In genomic region chr16:30082965-30083364, GRCm38 (mm10) we compare ENCODE assay signal across 18 mouse cellular contexts. TPM values are rescaled to one million over a fixed set of nuclear protein-coding genes. Genes with fewer than 3 reads are reported as not detected.
"Had no signal": no experiment of that assay in that cellular context is flagged by ENCODE, and none has a peak within 500 bp of the region (broad histone marks: within the 10 kb centered on the region; RNA-seq: fewer than 3 reads in every experiment).

No protein-coding gene starts in this region.

- H3K4me2 ChIP-seq: lung, embryonic 15.5 days; midbrain, embryonic 11.5 days; midbrain, embryonic 13.5 days; midbrain, embryonic 15.5 days; neural tube, embryonic 12.5 days; stomach, embryonic 15.5 days had no signal

- H3K27me3 ChIP-seq: lung, embryonic 15.5 days; megakaryocyte, embryonic 14.5 days; neural tube, embryonic 12.5 days; stomach, embryonic 15.5 days had no signal

- ATAC-seq: lung, postnatal 0 days; midbrain, embryonic 15.5 days had no signal

- H3K9ac ChIP-seq: lung, embryonic 15.5 days; midbrain, embryonic 13.5 days; midbrain, embryonic 15.5 days; neural tube, embryonic 12.5 days; stomach, embryonic 15.5 days had no signal

- H3K4me3 ChIP-seq: lung, embryonic 15.5 days; midbrain, embryonic 13.5 days; midbrain, embryonic 15.5 days; neural tube, embryonic 12.5 days; stomach, embryonic 15.5 days had no signal

- H3K9me3 ChIP-seq: lung, embryonic 15.5 days; megakaryocyte, embryonic 14.5 days; midbrain, embryonic 13.5 days; midbrain, embryonic 15.5 days; neural tube, embryonic 12.5 days; stomach, embryonic 15.5 days had no signal

- H3K4me1 ChIP-seq: midbrain, embryonic 13.5 days; midbrain, embryonic 15.5 days; neural tube, embryonic 12.5 days had no signal

- DNase-seq: lung, adult 2 months; lung, postnatal 14 days; lung, postnatal 36 days; right cerebral cortex, postnatal 25 days; right cerebral cortex, postnatal 4 days; thymus, adult 2 months; thymus, postnatal 25 days; thymus, postnatal 4 days had no signal

- H3K36me3 ChIP-seq: lung, embryonic 15.5 days; midbrain, embryonic 13.5 days; midbrain, embryonic 15.5 days; neural tube, embryonic 12.5 days; stomach, embryonic 15.5 days had no signal

- H3K27ac ChIP-seq: lung, embryonic 15.5 days; macrophage; midbrain, embryonic 13.5 days; midbrain, embryonic 15.5 days; neural tube, embryonic 12.5 days; stomach, embryonic 15.5 days; stomach, postnatal 0 days had no signal

RNA-seq across cellular contexts. Expression of gene Hes1, which starts 18.8 kb away (rescaled TPM):
- polyA plus RNA-seq: macrophage had no signal
